Mouse (Mus musculus): ENCODE data around the gene Olfr686.

DNA sequence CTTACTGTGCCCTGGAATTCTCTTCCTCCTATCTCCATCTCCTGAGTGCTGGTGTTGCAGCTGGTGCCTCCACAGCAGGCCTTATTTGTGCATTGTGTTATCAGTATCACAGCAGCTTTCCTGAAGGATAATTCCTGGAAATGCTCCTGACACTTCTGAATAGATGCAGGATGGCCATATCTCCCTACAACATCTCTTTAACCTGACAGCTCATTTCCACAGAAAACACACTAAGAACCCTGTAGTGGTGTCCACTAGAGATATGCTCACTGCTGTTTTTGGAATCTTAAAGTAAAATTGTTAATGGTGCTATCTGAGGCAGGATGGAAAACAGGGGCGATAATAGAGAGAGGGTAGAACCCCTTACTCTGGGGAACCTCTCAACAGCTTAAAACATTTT is 20.9 kb upstream of the Olfr686 start:
- TF ChIP-seq CTCF (IDR thresholded peaks at IDR 0.05; ENCODE audit: control insufficient read depth, insufficient read depth, insufficient replicate concordance, low read depth, low read length) (no peak), POLR2A (IDR thresholded peaks at IDR 0.05; ENCODE audit: control insufficient read depth, low read depth, low read length) (no peak)

Measured in testis, adult 2 months (tissue).